Mouse (Mus musculus) 3T3-L1 (cell line): ENCODE results near the gene Tma7.

Experiments used
- DNase-seq: peaks from one replicate; pipeline ENCODE4 v3.0.0-alpha.2; 2015; ENCODE audit warnings: low read depth, low spot score

Gene Tma7

DNA sequence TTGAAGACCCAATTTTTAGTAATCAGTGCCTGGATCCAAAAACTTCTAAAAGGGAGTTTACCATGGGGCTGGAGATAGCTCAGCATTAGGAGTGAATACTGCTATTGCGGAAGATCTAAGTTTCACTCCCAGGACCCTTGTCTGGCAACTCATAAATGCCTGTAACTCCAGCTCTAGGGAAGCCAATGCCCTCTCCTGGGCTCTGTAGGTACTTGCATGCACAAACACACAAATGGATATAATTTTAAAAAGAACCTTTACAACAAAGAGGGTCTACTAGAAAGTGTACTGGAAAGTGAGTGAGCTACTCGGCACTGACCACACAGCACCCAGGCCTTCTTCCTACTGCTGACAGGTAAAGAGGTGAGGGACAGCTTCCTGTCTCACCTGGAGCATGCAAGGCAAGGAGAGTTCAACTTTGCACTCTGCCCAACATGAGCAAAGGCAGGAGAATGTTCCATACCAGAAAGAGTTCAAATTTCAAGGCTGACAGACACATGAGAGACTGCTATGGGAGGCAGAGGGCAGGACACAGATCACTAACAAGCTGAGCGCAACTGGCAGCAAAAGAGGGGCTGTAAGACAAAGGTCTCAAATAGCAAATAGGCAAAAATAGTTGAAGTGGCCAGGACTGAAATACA, 14.2 kb downstream of the Tma7 start:
- no peak for DNase-seq

DNA sequence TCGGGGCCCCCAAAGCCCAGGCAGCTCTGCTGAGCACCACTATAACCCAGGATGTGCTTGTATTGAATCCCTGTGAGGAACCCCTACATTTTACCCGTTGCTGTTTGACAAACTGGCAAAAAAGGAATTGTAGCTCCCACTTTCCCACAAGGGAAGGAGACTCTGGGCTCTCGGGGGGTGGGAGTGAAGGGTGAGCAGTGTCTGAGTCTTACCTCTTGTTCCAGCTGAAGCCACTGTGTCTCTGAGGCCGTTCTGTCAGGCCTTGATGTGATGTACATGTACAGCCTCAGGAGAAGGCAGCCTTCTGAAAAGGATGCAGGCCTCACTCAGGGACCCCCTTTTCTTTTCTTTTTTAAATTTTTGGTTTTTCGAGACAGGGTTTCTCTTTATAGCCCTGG, 21.5 kb downstream of the Tma7 start:
- no peak for DNase-seq

DNA sequence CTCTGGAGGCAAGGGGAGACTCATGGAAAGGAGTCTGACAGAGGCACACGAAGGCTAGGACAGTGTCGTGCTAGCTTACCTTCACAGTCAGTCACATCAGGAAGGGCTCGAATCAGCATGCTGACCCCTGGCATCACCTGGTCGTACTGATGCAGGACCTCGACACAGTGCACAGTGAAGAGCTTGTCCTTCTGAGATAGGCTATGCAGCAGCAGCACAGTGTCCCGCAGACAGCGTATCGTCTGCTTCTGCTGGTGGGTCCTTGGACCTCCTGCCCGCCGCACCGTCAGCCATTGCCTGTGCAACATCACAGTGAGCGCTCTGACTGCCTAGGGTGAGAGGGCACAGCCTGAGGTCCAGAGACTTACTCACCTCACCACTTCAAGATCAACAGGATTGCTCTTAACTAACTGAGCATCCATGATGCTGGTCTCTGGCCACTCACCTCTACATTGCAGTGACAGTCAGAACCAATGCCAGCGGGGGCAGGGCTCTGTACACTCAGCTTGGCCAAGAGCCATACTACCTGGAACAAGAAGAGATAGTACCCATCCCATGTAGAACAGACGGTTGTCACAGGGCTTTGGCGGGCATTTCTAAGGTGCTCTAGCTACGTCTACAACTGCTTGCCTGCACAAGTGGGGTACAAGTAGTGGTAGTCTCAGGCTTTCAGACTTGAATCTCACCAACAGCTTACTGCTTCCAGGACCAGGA, 22.0 kb downstream of the Tma7 start:
- DNase-seq, result no peak

DNA sequence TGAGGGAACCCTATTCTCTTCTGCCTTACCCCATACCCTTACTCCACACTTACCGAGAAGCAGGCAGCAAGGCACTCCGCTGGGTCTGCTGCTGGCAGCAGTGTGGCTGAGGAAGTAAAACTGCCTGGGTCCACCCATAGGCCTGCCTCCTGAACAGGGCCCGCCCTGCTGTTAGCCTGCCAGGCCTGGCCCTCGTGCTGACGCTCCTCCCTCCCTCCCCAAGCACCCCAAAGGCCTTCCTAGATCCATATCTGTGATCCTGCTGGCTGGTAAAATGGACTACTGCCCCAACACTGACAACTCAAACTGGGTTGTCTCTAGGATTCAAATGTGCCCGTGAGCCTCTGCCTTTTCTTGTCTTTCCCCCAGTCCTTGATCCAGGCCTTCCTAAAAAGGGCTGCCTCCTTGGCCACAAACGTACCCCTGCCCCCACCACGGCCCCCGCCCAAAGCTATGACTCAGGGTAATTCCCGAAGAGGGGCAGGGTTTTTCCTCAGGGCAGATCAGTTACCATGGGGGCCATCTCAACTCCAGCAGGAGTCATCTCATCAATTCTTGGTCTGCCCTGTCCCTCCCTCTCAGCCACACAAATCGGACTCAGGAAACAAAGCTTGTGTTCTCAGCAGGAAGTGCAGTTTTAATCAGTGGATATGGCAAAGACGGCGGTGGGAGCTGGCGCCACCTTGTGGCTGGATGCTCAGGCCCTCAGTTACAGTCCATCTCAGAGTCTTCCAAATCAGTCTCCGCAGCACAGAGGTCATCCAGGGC, 23.1 kb downstream of the Tma7 start, which contains the start of gene Trex1:
Trex1 (minus strand) TSS at position 599 of the 768 bp plus-strand sequence.
- peak; percentile 93 for DNase-seq

DNA sequence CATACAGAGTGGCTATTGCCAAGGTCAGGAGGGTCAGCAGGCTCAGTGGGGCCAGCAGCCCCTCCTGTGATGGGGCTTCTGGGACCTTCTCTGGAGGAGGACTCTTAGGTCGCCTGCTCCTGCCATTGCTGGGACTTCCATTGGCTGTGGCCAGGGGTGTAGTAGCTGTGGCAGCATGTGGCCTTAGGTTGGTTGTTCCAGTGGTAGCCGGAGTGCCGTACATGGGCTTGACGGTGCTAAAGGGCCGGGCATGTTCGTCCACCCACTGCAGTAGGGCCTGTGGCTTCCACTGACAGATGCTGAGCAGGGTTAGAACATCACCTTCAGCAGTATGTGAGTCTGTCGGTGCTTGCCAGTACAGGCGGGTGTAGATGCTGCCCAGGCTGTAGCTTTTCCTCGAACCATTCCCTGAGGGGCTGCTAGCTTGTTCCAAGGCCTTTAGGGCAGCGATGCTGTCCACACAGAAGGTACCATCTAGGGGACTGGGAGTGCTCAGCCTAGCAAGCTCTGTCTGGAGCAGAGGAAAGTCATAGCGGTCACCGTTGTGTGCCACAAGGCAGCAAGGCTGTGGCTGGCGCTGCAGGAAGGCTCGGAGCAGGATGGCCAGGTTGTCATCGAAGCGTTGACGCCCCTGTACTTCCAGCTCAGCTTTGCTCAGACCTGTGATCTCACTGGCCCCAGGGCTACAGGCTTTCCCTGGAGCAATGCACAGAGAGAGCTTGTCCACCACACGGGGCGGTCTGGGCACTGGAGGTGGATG, 24.2 kb downstream of the Tma7 start:
- DNase-seq, result no peak

DNA sequence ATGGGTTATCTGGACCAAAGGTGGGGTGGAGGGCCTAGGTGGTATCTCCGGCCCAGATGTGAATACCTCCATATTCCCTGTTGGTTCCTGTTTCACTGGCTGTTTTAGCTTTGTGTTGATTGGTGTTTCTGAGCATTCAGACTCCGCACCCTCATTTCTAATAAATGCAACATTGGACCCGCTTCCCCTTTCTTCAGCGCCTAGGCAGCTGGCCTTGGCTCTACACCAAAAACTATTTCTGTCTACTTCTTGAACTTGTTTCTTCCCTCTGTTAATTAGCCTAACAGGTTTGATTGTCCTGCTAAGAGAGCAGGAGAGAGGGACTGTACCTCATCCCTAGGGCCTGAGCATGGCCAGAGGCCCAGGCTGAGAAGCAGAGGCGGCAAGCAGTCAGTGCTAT, 24.8 kb downstream of the Tma7 start:
- DNase-seq, result no peak

DNA sequence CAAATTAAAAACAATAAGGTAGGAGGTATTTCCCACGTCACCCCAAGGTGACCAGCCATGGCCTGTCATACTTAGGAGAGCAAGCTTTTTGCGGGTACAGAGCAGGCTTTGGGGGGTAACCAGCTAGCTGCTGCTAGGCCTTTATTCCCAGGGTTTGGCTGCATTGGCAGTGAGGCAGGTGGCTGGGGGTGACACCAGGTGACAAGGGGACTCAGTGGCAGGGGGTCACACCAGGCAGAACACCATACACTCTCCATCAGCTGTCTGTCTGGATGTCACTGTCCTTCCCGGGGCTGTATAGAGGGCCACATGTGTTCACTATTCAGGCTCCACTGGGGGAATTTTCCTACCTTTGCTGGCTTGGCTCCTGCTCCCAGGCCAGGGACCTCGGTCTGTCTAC, 25.5 kb downstream of the Tma7 start:
- DNase-seq, result no peak

DNA sequence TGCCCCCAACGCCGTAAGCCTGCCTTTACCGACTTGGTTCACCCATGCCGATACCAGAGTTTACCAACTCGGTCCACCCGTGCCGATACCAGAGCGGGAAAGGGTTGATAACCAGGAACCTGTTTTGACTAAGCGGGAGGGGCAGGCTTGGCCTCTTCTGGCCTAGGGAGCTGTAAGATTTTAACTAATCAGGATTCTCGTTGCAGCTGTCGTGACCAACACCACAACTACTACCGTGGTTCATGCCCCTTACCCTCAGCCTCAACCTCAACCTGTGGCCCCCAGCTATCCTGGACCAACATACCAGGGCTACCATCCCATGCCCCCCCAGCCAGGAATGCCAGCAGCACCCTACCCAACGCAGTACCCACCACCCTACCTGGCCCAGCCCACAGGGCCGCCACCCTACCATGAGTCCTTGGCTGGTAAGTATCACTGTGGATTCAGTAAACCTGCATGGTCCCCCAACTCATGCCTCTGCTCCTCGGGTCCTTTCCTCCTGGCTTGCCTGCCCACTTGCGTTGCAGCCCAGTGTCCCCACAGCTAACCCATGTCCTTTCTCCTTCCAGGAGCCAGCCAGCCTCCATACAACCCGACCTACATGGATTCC, 26.2 kb downstream of the Tma7 start:
- no peak for DNase-seq

DNA sequence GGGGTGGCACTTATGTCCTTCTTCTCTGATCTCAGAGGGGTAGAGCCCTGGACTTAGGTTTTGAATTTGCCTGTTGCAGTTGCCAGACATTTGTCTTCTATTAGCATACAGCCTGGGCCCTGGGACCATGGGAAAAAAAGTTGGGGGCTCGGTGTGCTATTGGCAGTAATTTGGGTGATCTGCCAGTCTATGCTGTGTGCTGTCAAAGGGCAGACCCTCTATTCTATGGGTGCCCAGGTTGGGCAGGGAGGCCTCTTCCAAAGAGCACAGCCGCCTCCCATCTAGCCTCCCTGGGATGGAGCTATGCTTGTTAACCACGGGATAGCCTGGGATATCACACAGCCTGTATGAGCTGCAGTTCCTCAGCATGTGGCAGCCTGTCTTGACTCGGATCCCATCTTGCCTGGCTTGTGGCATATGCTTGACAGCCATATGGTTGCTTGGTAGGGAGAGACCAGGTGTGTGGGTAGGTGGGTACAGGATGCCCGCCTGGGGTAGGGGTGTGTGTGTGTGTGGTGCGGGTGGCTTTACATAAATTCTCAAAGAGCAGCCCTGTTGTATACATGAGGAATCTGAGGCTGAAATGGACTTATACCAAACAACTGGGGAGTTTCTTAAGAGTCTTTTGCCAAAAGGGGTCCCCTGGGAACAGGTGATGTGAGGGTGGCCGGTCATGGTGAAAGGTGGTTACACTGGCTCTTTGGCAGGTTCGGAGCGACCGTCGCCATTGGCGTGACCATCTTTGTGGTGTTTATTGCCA, 26.9 kb downstream of the Tma7 start:
- no peak for DNase-seq

DNA sequence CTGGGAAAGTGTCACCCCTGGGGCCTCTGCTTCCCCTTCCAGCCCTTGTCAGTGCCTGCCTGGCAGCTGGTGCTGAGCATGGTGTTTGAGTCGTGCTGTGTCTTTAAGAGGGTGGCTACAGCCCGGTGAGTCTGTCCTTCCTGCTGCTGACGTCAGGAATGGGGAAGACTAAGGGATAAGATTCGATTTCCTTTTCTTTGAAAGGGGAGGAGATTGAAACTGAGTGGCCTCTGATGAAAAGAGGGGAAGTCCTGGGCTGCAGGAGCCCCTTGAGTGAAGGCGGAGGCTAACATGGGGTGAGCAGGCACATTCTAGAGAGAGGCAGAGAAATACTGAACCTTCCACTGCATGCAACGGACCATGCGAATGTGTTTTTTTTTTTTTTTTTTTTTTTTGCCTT, 27.7 kb downstream of the Tma7 start:
- DNase-seq, result peak; percentile 86

DNA sequence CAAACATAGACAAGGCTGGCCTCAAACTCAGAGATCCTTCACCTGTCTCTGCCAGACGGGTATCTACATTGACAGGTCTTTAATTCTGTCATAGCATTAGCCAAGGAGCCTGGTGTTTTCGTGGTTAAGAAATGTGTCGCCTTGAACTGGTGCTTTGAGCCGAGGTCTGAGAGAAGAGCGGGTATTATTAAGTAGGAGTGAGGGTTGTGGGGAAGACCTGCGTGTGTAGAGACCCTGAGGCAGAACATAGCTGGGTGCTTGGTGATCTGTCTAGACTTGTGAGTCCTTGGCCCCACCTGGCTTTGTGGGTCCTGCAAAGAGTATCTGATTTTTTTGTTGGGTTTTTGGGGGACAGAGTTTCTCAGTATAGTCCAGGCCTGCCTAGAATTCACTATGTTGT, 28.5 kb downstream of the Tma7 start:
- DNase-seq, result no peak

DNA sequence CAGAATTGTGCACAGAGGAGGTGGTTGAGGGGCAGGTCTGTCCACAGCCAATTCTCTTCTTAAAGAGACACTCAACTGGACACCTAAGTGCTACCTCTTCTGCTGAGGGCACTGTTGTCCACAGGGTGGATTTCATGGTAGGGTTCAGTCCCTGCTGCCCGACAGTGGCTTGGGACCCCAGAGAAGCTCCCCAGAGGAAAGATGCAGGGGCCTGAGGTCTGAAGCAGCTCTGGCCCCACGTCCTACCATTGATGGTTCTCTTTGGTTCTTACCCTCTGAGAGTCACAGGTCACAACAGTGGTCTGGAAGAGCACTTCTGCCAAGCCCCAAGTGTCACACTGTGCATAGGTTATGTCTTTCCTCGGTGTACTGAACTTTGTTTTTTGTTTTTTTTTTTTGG, 29.0 kb downstream of the Tma7 start:
- no peak for DNase-seq

DNA sequence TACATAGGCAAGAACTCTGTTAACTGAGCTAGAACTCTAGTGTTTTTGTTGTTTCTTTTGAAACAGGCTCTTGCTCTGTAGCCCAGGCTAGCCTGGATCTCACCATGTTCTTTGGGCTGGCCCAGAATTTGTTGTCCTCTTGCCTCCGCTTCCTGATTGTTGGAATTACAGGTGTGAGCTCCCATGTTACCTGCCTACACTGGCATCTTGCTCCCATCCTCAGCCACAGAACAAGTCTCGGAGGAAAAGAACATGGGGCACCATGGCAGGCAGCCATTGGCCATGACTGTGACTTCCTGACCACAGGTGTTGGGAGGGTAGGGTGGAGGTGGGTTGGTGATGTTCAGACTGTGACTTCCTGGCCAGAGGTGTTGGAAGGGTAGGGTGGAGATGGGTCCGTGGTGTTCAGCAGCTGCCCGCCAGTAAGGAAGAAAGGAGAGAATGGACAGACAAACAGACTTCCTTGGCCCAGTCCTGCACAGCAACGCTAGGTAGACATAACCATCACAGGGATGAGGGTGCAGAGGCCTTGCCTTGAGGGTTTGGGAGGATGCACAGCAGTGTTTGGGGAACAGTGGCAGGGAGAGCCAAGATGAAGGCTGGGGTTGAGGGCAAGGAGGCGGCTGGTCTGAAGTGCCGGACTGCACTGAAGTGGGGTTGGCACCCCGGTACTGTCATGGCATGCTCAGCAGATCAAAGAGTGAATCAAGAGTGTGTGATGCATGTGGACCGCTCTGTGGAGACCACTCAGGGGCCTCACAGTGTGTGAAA, 29.7 kb downstream of the Tma7 start:
- DNase-seq, result no peak

DNA sequence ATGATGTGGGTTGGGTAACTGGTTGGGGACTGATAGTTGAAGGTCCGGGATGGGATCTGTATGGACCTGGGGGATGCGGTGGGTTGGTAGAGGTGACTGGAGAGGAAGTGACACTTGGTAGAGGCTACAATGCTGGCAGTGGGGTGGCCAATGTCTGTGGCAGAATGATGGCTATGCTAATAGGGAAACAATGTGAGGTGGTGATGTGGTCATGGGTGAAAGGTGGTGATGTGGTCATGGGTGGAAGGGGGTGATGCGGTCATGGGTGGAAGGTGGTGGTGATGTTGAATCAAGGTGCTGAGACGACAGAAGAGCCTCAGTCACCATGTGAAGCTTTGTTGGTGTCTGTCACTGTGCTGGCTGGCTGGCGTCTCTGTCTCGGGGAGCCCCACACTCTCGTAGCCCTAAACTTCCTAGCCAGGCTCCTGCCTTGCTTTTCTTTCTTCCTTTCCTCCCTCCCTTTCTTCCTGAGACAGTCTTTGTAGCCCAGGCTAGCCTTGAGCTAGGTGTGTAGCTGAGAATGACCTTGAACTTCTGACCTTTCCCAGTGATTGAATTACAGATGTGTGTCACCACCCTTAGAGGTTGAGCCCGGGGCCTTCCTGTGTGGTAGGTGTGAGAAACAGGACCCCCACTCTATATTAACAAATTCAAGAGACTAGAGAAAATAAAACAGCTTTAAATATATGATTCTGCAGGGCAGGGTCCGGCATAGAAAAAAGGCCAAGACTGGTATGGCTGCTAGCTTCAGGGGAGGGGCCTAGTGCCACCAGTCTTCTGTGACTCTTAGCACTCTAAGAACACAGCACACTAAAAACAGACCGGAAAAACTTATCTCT, 30.5 kb downstream of the Tma7 start:
- DNase-seq, result no peak

DNA sequence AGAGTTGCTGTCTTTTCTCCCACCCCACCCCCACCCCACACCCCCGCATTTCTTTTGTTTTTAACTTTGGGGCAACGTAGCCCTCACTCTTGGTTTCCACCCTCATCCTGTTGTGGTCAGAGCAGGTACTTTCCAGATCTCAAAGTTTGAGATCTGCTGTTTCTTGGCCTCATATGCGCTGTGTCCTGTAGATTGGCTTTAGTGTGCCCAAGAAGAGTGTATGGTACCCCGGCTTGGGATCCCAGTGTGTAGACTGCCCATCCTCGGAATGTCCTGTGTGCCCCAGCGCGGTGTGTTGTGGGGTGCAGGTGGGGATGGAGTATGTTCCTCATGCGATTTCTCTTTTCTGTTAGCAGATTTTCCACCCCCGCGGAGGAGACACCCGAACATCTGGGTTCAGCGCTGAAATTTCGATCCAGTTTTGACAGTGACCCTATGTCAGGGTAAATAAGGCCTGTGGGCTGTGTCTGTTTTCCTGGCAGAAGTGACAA, 31.3 kb downstream of the Tma7 start:
- DNase-seq, result no peak

DNA sequence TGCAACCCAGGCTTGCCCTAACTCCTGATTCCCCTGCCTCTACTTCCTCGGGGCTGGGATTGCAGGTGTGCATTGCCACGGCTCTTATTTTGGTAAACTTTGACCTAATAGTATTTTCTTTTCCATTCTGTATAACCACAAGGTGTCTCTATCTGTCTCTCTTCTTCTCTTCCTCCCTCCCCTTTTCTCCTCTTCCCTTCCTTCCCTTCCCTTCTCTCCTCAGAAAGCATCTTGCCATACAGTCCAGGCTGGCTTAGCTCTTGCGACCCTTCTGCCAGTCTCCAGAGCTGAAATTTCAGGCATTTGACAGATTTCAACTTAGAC, 31.8 kb downstream of the Tma7 start:
- no peak for DNase-seq

DNA sequence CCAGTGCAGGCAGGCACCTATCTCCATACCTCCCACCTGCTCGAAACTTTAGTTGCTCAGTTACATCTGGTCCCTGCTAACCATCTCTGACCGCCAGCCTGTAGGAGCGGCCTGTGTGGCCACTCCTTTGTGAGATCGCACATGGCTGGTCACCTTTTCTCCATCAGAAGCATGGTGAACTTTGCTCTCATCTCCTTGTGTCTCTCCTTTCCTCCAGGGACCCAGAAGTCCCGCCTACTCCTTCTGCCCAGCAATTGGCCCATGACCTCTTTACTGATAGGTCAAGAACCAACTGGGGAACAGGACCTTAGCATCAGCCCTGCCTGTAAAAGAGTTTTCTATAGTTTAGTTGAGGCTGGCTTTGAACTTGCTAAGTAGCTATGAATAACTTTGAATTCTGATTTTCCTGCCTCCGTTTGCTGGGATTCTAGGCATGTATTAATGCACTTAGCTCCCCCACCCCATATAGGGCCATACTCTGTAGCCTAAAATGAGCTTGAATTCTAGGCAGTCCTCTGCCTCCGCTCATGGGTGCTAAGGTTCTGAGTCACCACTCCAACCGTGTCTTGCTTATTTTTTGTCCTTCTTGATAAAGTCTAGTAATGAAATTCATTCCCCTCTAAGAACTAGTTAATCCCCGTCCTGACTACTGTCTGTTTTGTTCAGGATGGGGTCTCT, 32.3 kb downstream of the Tma7 start:
- no peak for DNase-seq

DNA sequence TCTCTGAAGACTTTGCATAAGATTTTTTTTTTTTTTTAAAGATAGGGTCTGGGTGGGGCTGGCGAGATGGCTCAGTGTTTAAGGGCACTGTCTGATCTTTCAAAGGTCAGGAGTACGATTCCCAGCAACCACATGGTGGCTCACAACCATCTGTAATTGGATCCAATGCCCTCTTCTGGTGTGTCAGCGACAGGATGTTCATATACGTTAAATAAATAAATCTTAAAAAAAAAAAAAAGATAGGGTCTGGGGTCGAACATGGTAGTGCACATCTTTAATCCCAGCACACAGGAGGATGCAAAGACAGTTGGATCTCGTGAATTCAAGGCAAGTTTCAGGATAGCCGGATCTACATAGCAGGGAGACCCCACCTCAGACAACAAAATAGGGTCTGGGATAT, 33.1 kb downstream of the Tma7 start:
- no peak for DNase-seq

DNA sequence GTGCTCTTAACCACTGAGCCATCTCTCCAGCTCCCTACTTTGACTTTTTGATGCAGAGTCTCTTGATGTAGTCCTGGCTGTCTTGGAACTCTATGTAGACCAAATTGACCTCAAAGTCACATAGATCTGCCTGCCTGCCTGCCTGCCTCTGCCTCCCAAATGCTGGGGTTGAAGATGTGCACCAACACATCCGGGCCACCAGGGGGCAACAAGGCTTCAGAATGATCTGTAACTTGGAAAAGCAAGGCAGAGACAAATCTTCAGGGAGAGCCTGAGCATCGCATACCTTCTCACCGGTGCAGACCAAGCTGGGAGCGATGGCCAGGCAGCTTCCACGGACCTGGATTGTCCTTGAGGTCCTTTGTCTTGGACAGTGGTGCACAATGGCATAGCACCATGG, 36.1 kb downstream of the Tma7 start:
- peak; percentile 73 for DNase-seq
